In the genomic region with DNA sequence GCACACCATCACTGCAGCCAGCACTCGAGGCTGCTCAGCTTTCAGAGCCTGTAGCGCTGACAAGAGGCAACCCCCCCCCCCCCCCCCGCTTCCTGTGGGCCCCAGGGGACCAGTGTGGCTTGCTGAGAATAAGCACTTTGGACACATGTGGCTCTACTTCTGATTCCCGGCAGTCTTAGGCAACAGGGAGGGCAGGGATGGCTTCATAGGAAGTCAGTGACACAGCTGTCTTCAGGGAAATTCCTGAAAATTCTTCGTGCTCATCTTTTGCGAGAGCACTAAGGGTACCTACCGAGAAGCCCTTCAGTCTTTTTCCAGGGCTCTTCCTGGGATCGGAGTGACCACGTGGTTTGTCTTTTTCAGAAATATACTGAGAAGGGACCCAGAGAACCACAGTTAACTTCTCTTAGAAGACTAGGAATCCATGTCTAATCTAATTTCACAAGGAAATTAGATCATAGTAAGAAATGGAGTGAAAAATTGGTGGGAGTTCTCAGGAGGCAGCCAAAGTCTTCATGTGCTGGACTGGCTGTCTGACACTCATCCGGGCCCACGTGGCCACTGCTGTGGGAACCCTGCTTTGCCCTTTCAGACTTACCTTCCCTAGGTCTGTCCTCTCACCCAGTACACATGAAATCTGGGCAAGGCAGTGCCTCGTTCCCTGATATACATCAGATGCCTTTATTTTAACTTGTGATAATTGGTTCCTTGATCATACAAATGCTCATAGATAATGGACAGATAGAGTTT, we compare ENCODE assay signal across 9 mouse cellular contexts. TPM values are rescaled to one million over a fixed set of nuclear protein-coding genes. Genes with fewer than 3 reads are reported as not detected.
DNase-seq lines count a peak whose midpoint lies in the region; ATAC-seq lines count a peak whose summit lies in the region.
"Had no signal": no experiment of that assay in that cellular context is flagged by ENCODE, and none has a peak within 500 bp of the region (broad histone marks: within the 10 kb centered on the region; RNA-seq: fewer than 3 reads in every experiment).

No protein-coding gene starts in this region.

- no peak overlapping the region for H3K27ac ChIP-seq in heart, embryonic 11.5 days (ENCODE audit: low read depth, low read length)
- H3K27ac ChIP-seq in midbrain, embryonic 14.5 days (replicated peaks; ENCODE audit: low read depth, low read length): no peak overlapping the region

- H3K4me3 ChIP-seq in heart, embryonic 11.5 days (ENCODE audit: low read depth, low read length): no peak overlapping the region
- no peak overlapping the region for H3K4me3 ChIP-seq in midbrain, embryonic 14.5 days (replicated peaks; ENCODE audit: low read depth, low read length)

- intact Hi-C loops in heart, postnatal 14 days (cut with DNase I): no loop called here

- peak; percentile 22 to 42 for DNase-seq in heart, adult 18-20 months
- DNase-seq in Muller cell, postnatal 12 days (ENCODE audit: inconsistent ontology term): peak; percentile 52
- peak; percentile 15 to 18 for DNase-seq in heart, postnatal 14 days
- DNase-seq in midbrain, embryonic 14.5 days: peak; percentile 37
- DNase-seq in left cerebral cortex, adult 9 months (ENCODE audit: low spot score in 2 of 2): no peak
- no peak for DNase-seq in frontal cortex, postnatal 10 days (ENCODE audit: low spot score in 2 of 2)
- no peak for DNase-seq in right cerebral cortex, postnatal 36 days (ENCODE audit: low spot score in 2 of 2)

- H3K4me2 ChIP-seq in heart, embryonic 11.5 days: no peak overlapping the region; the same call in 1 of the 2 replicates
- peak overlapping the region; percentile 8; the same call in 1 of the 2 replicates for H3K4me2 ChIP-seq in midbrain, embryonic 14.5 days (ENCODE audit: low read length)

- H3K9ac ChIP-seq in heart, embryonic 11.5 days (ENCODE audit: low read depth, low read length): no peak overlapping the region
- no peak overlapping the region for H3K9ac ChIP-seq in midbrain, embryonic 14.5 days (replicated peaks; ENCODE audit: low read length)

- no peaks in the 10 kb centered on the region for H3K36me3 ChIP-seq in heart, embryonic 11.5 days (ENCODE audit: control insufficient read depth, insufficient read depth, low read length)
- H3K36me3 ChIP-seq in midbrain, embryonic 14.5 days (ENCODE audit: control insufficient read depth, insufficient read depth, low read length): no peaks in the 10 kb centered on the region

- H3K4me1 ChIP-seq in heart, embryonic 11.5 days (ENCODE audit: control insufficient read depth, insufficient read depth, low read length): peaks cover 8% of the 10 kb centered on the region
- H3K4me1 ChIP-seq in midbrain, embryonic 14.5 days (ENCODE audit: control insufficient read depth, insufficient read depth, low read length): peaks cover 8% of the 10 kb centered on the region; the same call in 1 of the 2 replicates

- H3K27me3 ChIP-seq in heart, embryonic 11.5 days (ENCODE audit: control insufficient read depth, insufficient read depth, low read length): peaks cover 13% of the 10 kb centered on the region
- peaks cover 25% of the 10 kb centered on the region for H3K27me3 ChIP-seq in midbrain, embryonic 14.5 days (ENCODE audit: control insufficient read depth, insufficient read depth, low read length)

- H3K9me3 ChIP-seq in heart, embryonic 11.5 days (replicated peaks; ENCODE audit: control insufficient read depth, low read length): no peaks in the 10 kb centered on the region
- no peaks in the 10 kb centered on the region for H3K9me3 ChIP-seq in midbrain, embryonic 14.5 days (ENCODE audit: control insufficient read depth, low read length)

- ATAC-seq in heart, embryonic 11.5 days (replicated peaks; ENCODE audit: insufficient number of reproducible peaks, low FRiP score, low TSS enrichment): no peak
- ATAC-seq in midbrain, embryonic 14.5 days (ENCODE audit: low FRiP score, low TSS enrichment): no peak; the same call in 1 of the 2 replicates

- 36% methylated on average over 12 of the region's 12 CpGs for WGBS in heart, embryonic 11.5 days (ENCODE audit: insufficient replicate concordance)
- WGBS in midbrain, embryonic 14.5 days: 19% methylated on average over 12 of the region's 12 CpGs

RNA-seq across cellular contexts. Expression of gene Mcoln2, which starts 4.4 kb away (rescaled TPM):
- under 1 TPM in 1 of 2 experiments, not detected in 1; 0.57 TPM for total RNA-seq in heart, adult 18-20 months (2021)
- polyA plus RNA-seq in heart, embryonic 11.5 days (2014; fragmentation: Nextera tagmentation; extraction: Ambion mirVana): 0.25 and 0.27 TPM in 2 replicates
- under 1 TPM; 0.12 to 0.29 TPM for total RNA-seq in heart, postnatal 14 days (2021)
- 0.30 TPM in 1 of 2 replicates, not detected in the other for polyA plus RNA-seq in midbrain, embryonic 14.5 days (2014; fragmentation: Nextera tagmentation; extraction: Ambion mirVana)
- polyA plus RNA-seq: neural tube, embryonic 14.5 days had no signal

RNA-seq across cellular contexts. Expression of gene Mcoln3, which starts 36.8 kb away (rescaled TPM):
- under 1 TPM in 1 of 2 experiments, not detected in 1; 0.41 TPM for total RNA-seq in heart, adult 18-20 months (2021)
- 0.97 and 2.4 TPM in 2 replicates for polyA plus RNA-seq in heart, embryonic 11.5 days (2014; fragmentation: Nextera tagmentation; extraction: Ambion mirVana)
- total RNA-seq in heart, postnatal 14 days (2021): under 1 TPM in 1 of 2 experiments, not detected in 1; 0.34 TPM
- 0.20 and 0.61 TPM in 2 replicates for polyA plus RNA-seq in midbrain, embryonic 14.5 days (2014; fragmentation: Nextera tagmentation; extraction: Ambion mirVana)

RNA-seq across cellular contexts. Expression of gene Wdr63, which starts 46.1 kb away (rescaled TPM):
- total RNA-seq in heart, adult 18-20 months (2021): under 1 TPM in 1 of 2 experiments, not detected in 1; 0.57 TPM
- 0.21 TPM in 1 of 2 replicates, not detected in the other for polyA plus RNA-seq in heart, embryonic 11.5 days (2014; fragmentation: Nextera tagmentation; extraction: Ambion mirVana)
- total RNA-seq in heart, postnatal 14 days (2021): under 1 TPM in 1 of 2 experiments, not detected in 1; 0.55 TPM
- polyA plus RNA-seq in midbrain, embryonic 14.5 days (2014; fragmentation: Nextera tagmentation; extraction: Ambion mirVana): 0.51 and 0.83 TPM in 2 replicates

Comparison
In these comparisons a context has a peak if more than half of its experiments do, and no peak if none do; other contexts are left out.
1. DNase-seq: peak in heart, adult 18-20 months (2 of 2), Muller cell, postnatal 12 days (single experiment), heart, postnatal 14 days (2 of 2) and midbrain, embryonic 14.5 days (single experiment); none in left cerebral cortex, adult 9 months (0 of 2), frontal cortex, postnatal 10 days (0 of 2) and right cerebral cortex, postnatal 36 days (0 of 2).